Mouse (Mus musculus): ENCODE results near the gene Pfkp.

GRCm38 (mm10) chr13:6602786-6603409 lies 45.7 kb downstream of the Pfkp start:
- no peak for TF ChIP-seq GATA1 (IDR thresholded peaks at IDR 0.05; ENCODE audit: low read length)
- no peak for TF ChIP-seq TAL1 (IDR thresholded peaks at IDR 0.05; ENCODE audit: low read length)

Measured in erythroblast, embryonic 14.5 days (primary cell).